Mouse (Mus musculus): Measurements from ENCODE around the gene S100a4. TPM values are rescaled to one million over a fixed set of nuclear protein-coding genes. Genes with fewer than 3 reads are reported as not detected.

Gene S100a4
- polyA plus RNA-seq (2011; ENCODE audit: insufficient read length, low read depth, missing spikeins), result 454 and 1,115 TPM in 2 replicates

- Histone ChIP-seq H3K4me3 (ENCODE audit: insufficient read depth, low read length) (peak within 1 kb of the TSS; percentile 18), H3K4me1 (ENCODE audit: control insufficient read depth, insufficient read depth, low read length) (peaks cover 42% of the 10 kb centered on the region), H3K27ac (ENCODE audit: insufficient read depth, low read length) (peak within 1 kb of the TSS; percentile 97)
- TF ChIP-seq POLR2A (IDR thresholded peaks at IDR 0.05; ENCODE audit: low read depth, low read length) (peak; percentile 77), CTCF (IDR thresholded peaks at IDR 0.05; ENCODE audit: borderline replicate concordance, insufficient read depth, low read length) (no peak)
Observed at GRCm38 (mm10) chr3:90603623-90604022, at the start of gene S100a4. Gene S100a4 (plus strand): TSS chr3:90603771.

- no peaks in the 10 kb centered on the region for H3K4me1 ChIP-seq (ENCODE audit: control insufficient read depth, insufficient read depth, low read length)
- no peak for TF ChIP-seq POLR2A (IDR thresholded peaks at IDR 0.05; ENCODE audit: low read depth, low read length)
- TF ChIP-seq CTCF (IDR thresholded peaks at IDR 0.05; ENCODE audit: borderline replicate concordance, insufficient read depth, low read length), result no peak
- no peak overlapping the region for H3K4me3 ChIP-seq (ENCODE audit: insufficient read depth, low read length)
- peak overlapping the region; percentile 72; the same call in 1 of the 2 replicates for H3K27ac ChIP-seq (ENCODE audit: insufficient read depth, low read length)
Observed at GRCm38 (mm10) chr3:90555954-90556353, 47.6 kb upstream of the S100a4 start.

GRCm38 (mm10) chr3:90560008-90560628 is 43.5 kb upstream of the S100a4 start, which contains the start of gene S100a3:
Gene S100a3 (plus strand): TSS chr3:90560578.
- Histone ChIP-seq H3K4me1 (ENCODE audit: control insufficient read depth, insufficient read depth, low read length) (no peaks in the 10 kb centered on the region), H3K4me3 (ENCODE audit: insufficient read depth, low read length) (no peak within 1 kb of the TSS), H3K27ac (ENCODE audit: insufficient read depth, low read length) (no peak within 1 kb of the TSS)
- TF ChIP-seq POLR2A (IDR thresholded peaks at IDR 0.05; ENCODE audit: low read depth, low read length) (no peak), CTCF (IDR thresholded peaks at IDR 0.05; ENCODE audit: borderline replicate concordance, insufficient read depth, low read length) (no peak)

GRCm38 (mm10) chr3:90574691-90575090 is 28.9 kb upstream of the S100a4 start:
- peak overlapping the region; percentile 49 for H3K27ac ChIP-seq (ENCODE audit: insufficient read depth, low read length)
- peaks cover 9% of the 10 kb centered on the region for H3K4me1 ChIP-seq (ENCODE audit: control insufficient read depth, insufficient read depth, low read length)
- no peak for TF ChIP-seq CTCF (IDR thresholded peaks at IDR 0.05; ENCODE audit: borderline replicate concordance, insufficient read depth, low read length)
- TF ChIP-seq POLR2A (IDR thresholded peaks at IDR 0.05; ENCODE audit: low read depth, low read length), result no peak
- no peak overlapping the region for H3K4me3 ChIP-seq (ENCODE audit: insufficient read depth, low read length)

- TF ChIP-seq CTCF (IDR thresholded peaks at IDR 0.05; ENCODE audit: borderline replicate concordance, insufficient read depth, low read length) (no peak), POLR2A (IDR thresholded peaks at IDR 0.05; ENCODE audit: low read depth, low read length) (no peak)
- no peak overlapping the region for H3K4me3 ChIP-seq (ENCODE audit: insufficient read depth, low read length)
- H3K27ac ChIP-seq (ENCODE audit: insufficient read depth, low read length), result peak overlapping the region; percentile 64; the same call in 1 of the 2 replicates
- peaks cover 9% of the 10 kb centered on the region for H3K4me1 ChIP-seq (ENCODE audit: control insufficient read depth, insufficient read depth, low read length)
Observed at GRCm38 (mm10) chr3:90575320-90575719, 28.3 kb upstream of the S100a4 start.

- no peak overlapping the region for H3K27ac ChIP-seq (ENCODE audit: insufficient read depth, low read length)
- no peak overlapping the region for H3K4me3 ChIP-seq (ENCODE audit: insufficient read depth, low read length)
- peaks cover 9% of the 10 kb centered on the region for H3K4me1 ChIP-seq (ENCODE audit: control insufficient read depth, insufficient read depth, low read length)
- TF ChIP-seq CTCF (IDR thresholded peaks at IDR 0.05; ENCODE audit: borderline replicate concordance, insufficient read depth, low read length), result no peak
- TF ChIP-seq POLR2A (IDR thresholded peaks at IDR 0.05; ENCODE audit: low read depth, low read length), result no peak
Observed at GRCm38 (mm10) chr3:90576351-90577001, 27.1 kb upstream of the S100a4 start.

GRCm38 (mm10) chr3:90579433-90579832 is 24.1 kb upstream of the S100a4 start:
- H3K27ac ChIP-seq (ENCODE audit: insufficient read depth, low read length), result 0 out of 2 replicates have a peak overlapping the region, but pooled peaks have one; percentile 13
- no peak for TF ChIP-seq POLR2A (IDR thresholded peaks at IDR 0.05; ENCODE audit: low read depth, low read length)
- TF ChIP-seq CTCF (IDR thresholded peaks at IDR 0.05; ENCODE audit: borderline replicate concordance, insufficient read depth, low read length), result no peak
- H3K4me1 ChIP-seq (ENCODE audit: control insufficient read depth, insufficient read depth, low read length), result peaks cover 9% of the 10 kb centered on the region
- H3K4me3 ChIP-seq (ENCODE audit: insufficient read depth, low read length), result no peak overlapping the region

GRCm38 (mm10) chr3:90581141-90581540 is 22.4 kb upstream of the S100a4 start:
- TF ChIP-seq CTCF (IDR thresholded peaks at IDR 0.05; ENCODE audit: borderline replicate concordance, insufficient read depth, low read length) (no peak), POLR2A (IDR thresholded peaks at IDR 0.05; ENCODE audit: low read depth, low read length) (no peak)

GRCm38 (mm10) chr3:90582156-90582555 is 21.4 kb upstream of the S100a4 start:
- TF ChIP-seq POLR2A (IDR thresholded peaks at IDR 0.05; ENCODE audit: low read depth, low read length) (no peak), CTCF (IDR thresholded peaks at IDR 0.05; ENCODE audit: borderline replicate concordance, insufficient read depth, low read length) (no peak)
- Histone ChIP-seq H3K27ac (ENCODE audit: insufficient read depth, low read length) (no peak overlapping the region), H3K4me3 (ENCODE audit: insufficient read depth, low read length) (no peak overlapping the region), H3K4me1 (ENCODE audit: control insufficient read depth, insufficient read depth, low read length) (peaks cover 9% of the 10 kb centered on the region)

More at GRCm38 (mm10) chr3:90581141-90581540, 22.4 kb upstream of the S100a4 start:
- H3K4me3 ChIP-seq (ENCODE audit: insufficient read depth, low read length), result no peak overlapping the region
- H3K27ac ChIP-seq (ENCODE audit: insufficient read depth, low read length), result no peak overlapping the region
- peaks cover 8% of the 10 kb centered on the region for H3K4me1 ChIP-seq (ENCODE audit: control insufficient read depth, insufficient read depth, low read length)

- H3K4me3 ChIP-seq (ENCODE audit: insufficient read depth, low read length), result no peak overlapping the region
- no peak overlapping the region for H3K27ac ChIP-seq (ENCODE audit: insufficient read depth, low read length)
- TF ChIP-seq CTCF (IDR thresholded peaks at IDR 0.05; ENCODE audit: borderline replicate concordance, insufficient read depth, low read length), result no peak
- H3K4me1 ChIP-seq (ENCODE audit: control insufficient read depth, insufficient read depth, low read length), result peaks cover 12% of the 10 kb centered on the region
Observed at GRCm38 (mm10) chr3:90582556-90582955, 21.0 kb upstream of the S100a4 start.

All from embryonic fibroblast, embryonic 13.5 days (primary cell).